Mouse (Mus musculus) lung, postnatal 0 days (tissue): ENCODE measurements around the gene Syngap1.
A peak's percentile ranks its signal among the peaks of the same experiment; 100 is the strongest.

ENCODE experiments used
- CTCF ChIP-seq: IDR thresholded peaks from 2 replicates; pipeline ENCODE4 v1.5.1; 2016; ENCODE audit warnings: antibody characterized with exemption, mild to moderate bottlenecking
- EP300 ChIP-seq: IDR thresholded peaks from 2 replicates; pipeline ENCODE4 v1.6.1; 2016; ENCODE audit warnings: antibody characterized with exemption, mild to moderate bottlenecking, control low read depth

DNA sequence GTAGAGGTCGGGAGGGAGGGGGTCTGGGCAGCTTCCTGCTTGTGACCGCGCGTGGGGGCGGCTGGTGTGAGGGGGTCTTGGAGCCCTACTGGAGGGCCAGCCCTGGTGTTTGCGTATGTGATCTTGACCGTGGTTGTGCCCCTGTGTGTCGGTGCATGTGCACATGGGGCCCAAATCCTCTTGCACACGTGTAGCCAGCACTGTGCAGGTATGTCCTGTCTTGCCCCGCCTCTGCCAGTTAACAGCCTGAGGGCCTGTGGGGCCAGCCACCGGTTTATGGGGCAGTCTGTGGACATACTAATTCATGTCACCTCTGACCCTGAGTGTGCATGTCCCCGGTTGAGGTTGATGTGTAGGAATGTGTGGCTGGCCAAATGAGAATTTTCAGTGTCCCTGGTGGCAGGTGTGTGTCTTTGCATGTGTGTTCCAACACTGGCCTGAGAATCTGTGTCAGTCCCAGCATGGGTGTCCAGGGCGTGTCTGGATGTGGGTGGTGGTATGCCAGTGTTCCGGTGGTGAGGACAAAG is 8.1 kb downstream of the Syngap1 start:
- peak; percentile 59 for TF ChIP-seq CTCF
- no peak for TF ChIP-seq EP300
